Mouse (Mus musculus) CH12.LX (cell line): ENCODE data around the gene Eef1g.

Source experiments
- CTCF ChIP-seq, 2 experiments: IDR thresholded peaks in 1 of 2; conservative IDR thresholded peaks in 1 of 2; 2 replicates each; pipeline ENCODE4 v1.5.1; 2011 to 2012; ENCODE audit warnings: low read depth in 2 of 2, low read length in 2 of 2, improper control_type of control experiment in 1 of 2, inconsistent platforms in 1 of 2, mild to moderate bottlenecking in 1 of 2, moderate library complexity in 1 of 2
- EP300 ChIP-seq: IDR thresholded peaks from 2 replicates; pipeline ENCODE4 v1.6.1; 2011; ENCODE audit warnings: low read length, improper control_type of control experiment
- GABPA ChIP-seq: IDR thresholded peaks from 2 replicates; pipeline ENCODE4 v1.6.1; 2012; ENCODE audit warnings: low read depth, low read length, improper control_type of control experiment, inconsistent platforms; ENCODE audit not compliant: insufficient replicate concordance
- IRF4 ChIP-seq: IDR thresholded peaks from 2 replicates; pipeline ENCODE4 v1.6.1; 2014; ENCODE audit warnings: low read depth, mild to moderate bottlenecking, inconsistent platforms, low read length, improper control_type of control experiment
- MAFK ChIP-seq: IDR thresholded peaks from 2 replicates; pipeline ENCODE4 v1.6.1; 2011; ENCODE audit warnings: low read length, improper control_type of control experiment; ENCODE audit not compliant: insufficient replicate concordance
- MAX ChIP-seq: IDR thresholded peaks from 2 replicates; pipeline ENCODE4 v1.6.1; 2011; ENCODE audit warnings: low read length, improper control_type of control experiment
- MXI1 ChIP-seq: IDR thresholded peaks from 2 replicates; pipeline ENCODE4 v1.6.1; 2011; ENCODE audit warnings: mild to moderate bottlenecking, low read depth, low read length, improper control_type of control experiment
- POLR2A ChIP-seq: IDR thresholded peaks from 2 replicates; pipeline ENCODE4 v1.6.1; 2011; ENCODE audit warnings: low read depth, mild to moderate bottlenecking, improper control_type of control experiment, low read length
- SIN3A ChIP-seq: IDR thresholded peaks from 2 replicates; pipeline ENCODE4 v1.6.1; 2012; ENCODE audit warnings: low read length, improper control_type of control experiment, inconsistent platforms
- SMC3 ChIP-seq: IDR thresholded peaks from 2 replicates; pipeline ENCODE4 v1.6.1; 2011; ENCODE audit warnings: low read depth, low read length, improper control_type of control experiment
- TBP ChIP-seq: conservative IDR thresholded peaks from 2 replicates; pipeline ENCODE4 v1.6.1; 2011; ENCODE audit warnings: low read depth, low read length, improper control_type of control experiment
- UBTF ChIP-seq: IDR thresholded peaks from 2 replicates; pipeline ENCODE4 v1.6.1; 2012; ENCODE audit warnings: low read depth, mild to moderate bottlenecking, inconsistent platforms, low read length, improper control_type of control experiment, moderate library complexity
- USF2 ChIP-seq: conservative IDR thresholded peaks from 2 replicates; pipeline ENCODE4 v1.6.1; 2011; ENCODE audit warnings: low read depth, low read length, improper control_type of control experiment
- ZC3H11A ChIP-seq: IDR thresholded peaks from 2 replicates; pipeline ENCODE4 v1.6.1; 2012; ENCODE audit warnings: low read depth, mild to moderate bottlenecking, inconsistent platforms, low read length, improper control_type of control experiment

GRCm38 (mm10) chr19:8991245-8991870 lies 24.5 kb downstream of the Eef1g start:
- TF ChIP-seq CTCF (conservative IDR thresholded peaks at IDR 0.05 in 1 of 2, IDR thresholded peaks at IDR 0.05 in 1 of 2; ENCODE audit: low read depth in 2 of 2, low read length in 2 of 2) (no peak), SIN3A (no peak), POLR2A (no peak), MAFK (no peak), SMC3 (no peak), IRF4 (no peak), EP300 (no peak), MAX (no peak), MXI1 (no peak), USF2 (no peak), ZC3H11A (no peak), UBTF (no peak), GABPA (no peak), TBP (no peak)
